Mouse (Mus musculus) ES-E14 (cell line): ENCODE data around the gene Ppm1h.

Experiments used
- CHD2 ChIP-seq: IDR thresholded peaks from 2 replicates; pipeline ENCODE4 v1.6.1; 2014; ENCODE audit warnings: mild to moderate bottlenecking, low read depth, low read length, inconsistent platforms
- ZC3H11A ChIP-seq: IDR thresholded peaks from 2 replicates; pipeline ENCODE4 v1.6.1; 2012; ENCODE audit warnings: low read depth, mild to moderate bottlenecking, inconsistent platforms, low read length, borderline replicate concordance
- ZNF384 ChIP-seq: IDR thresholded peaks from 2 replicates; pipeline ENCODE4 v1.6.1; 2012; ENCODE audit warnings: low read depth, low read length, inconsistent platforms

GRCm38 (mm10) chr10:122918754-122919153 lies 240.2 kb downstream of the Ppm1h start:
- no peak for TF ChIP-seq ZNF384
- no peak for TF ChIP-seq CHD2
- TF ChIP-seq ZC3H11A, result no peak
